Mouse (Mus musculus) spleen, adult 2 months (tissue): ENCODE data around the gene Klk10.

Experiments used
- CTCF ChIP-seq: fragments of 200-500 bp; IDR thresholded peaks from 2 replicates; pipeline ENCODE4 v1.5.1; 2011; ENCODE audit warnings: mild to moderate bottlenecking, inconsistent platforms; ENCODE audit not compliant: insufficient read depth, insufficient read length, insufficient replicate concordance; ENCODE audit errors: extremely low read depth
- POLR2A ChIP-seq: fragments of 200-500 bp; IDR thresholded peaks from 2 replicates; pipeline ENCODE4 v1.6.1; 2011; ENCODE audit warnings: low read depth, low read length, inconsistent platforms

DNA sequence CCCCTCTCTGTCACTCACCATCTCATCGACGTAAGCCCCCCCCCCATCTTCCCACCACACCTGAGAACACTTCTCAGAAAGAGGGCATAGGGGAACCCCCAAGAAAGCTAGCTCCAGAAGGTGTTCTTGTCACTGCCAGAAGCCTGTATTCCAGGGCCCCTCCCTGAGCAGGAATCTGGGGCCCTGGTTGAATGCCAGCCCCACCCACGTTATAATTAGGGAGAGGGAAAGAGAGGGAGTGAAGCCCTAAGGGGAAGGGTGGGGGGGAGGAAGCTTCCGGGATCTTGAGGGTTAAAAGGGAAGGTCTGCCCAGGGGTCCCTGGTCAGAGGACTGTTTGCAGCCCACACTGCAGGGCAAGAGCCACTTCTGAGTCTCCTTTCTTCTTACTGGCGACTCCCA is at the start of gene Klk10:
- TF ChIP-seq CTCF (no peak), POLR2A (no peak)
